Mouse (Mus musculus): ENCODE data around the gene Rps12. TPM values are rescaled to one million over a fixed set of nuclear protein-coding genes. Genes with fewer than 3 reads are reported as not detected.
A peak's percentile ranks its signal among the peaks of the same experiment; 100 is the strongest.
"Not testable (repeated sequence)": the region's sequence is repeated elsewhere in the genome, so short reads cannot be mapped to it uniquely, and the experiment has no call there.

The Rps12 gene
- polyA plus RNA-seq, 1 experiment from 2014 or later: 108 TPM

GRCm38 (mm10) chr10:23799933-23800332 lies 12.9 kb upstream of the Rps12 start:
- Histone ChIP-seq H3K4me2 (no peak overlapping the region), H3K27me3 (no peaks in the 10 kb centered on the region), H3K4me3 (no peak overlapping the region), H3K4me1 (replicated peaks) (peaks cover 13% of the 10 kb centered on the region), H3K27ac (replicated peaks) (no peak overlapping the region), H3K9me3 (no peaks in the 10 kb centered on the region), H3K9ac (no peak overlapping the region), H3K36me3 (peaks cover 34% of the 10 kb centered on the region)
- ATAC-seq (ENCODE audit: low FRiP score, low read depth): no peak
- WGBS: 18% methylated on average over 3 of the region's 3 CpGs

- H3K4me3 ChIP-seq: peak overlapping the region; percentile 14; the same call in 1 of the 2 replicates
- no peak for ATAC-seq (ENCODE audit: low FRiP score, low read depth)
Observed at GRCm38 (mm10) chr10:23798142-23798541, 11.1 kb upstream of the Rps12 start.

DNA sequence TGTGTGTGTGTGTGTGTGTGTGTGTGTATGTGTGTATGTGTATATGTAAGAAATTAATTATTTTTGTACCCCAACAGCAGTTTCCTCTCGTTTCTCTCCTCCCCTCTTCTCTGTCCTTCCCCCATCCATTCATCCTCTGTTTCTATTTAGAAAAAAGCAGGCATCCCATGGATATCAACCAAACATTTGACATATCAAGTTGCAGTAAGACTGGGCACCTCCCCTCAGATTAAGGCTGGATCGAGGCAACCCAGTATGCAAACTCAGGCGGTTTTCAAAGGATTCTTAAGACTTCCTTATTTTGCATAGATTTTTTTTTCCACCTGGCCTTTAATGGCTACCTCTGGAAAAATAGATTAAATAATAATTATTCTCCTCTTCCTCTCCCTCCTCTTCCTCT lies 10.5 kb upstream of the Rps12 start:
- Histone ChIP-seq H3K27me3 (no peaks in the 10 kb centered on the region), H3K4me2 (peak overlapping the region; percentile 76), H3K9ac (peak overlapping the region; percentile 81; the same call in 1 of the 2 replicates), H3K27ac (replicated peaks) (no peak overlapping the region), H3K4me3 (peak overlapping the region; percentile 76), H3K9me3 (no peaks in the 10 kb centered on the region), H3K4me1 (replicated peaks) (peaks cover 13% of the 10 kb centered on the region), H3K36me3 (peaks cover 18% of the 10 kb centered on the region; the same call in 1 of the 2 replicates)
- no peak for ATAC-seq (ENCODE audit: low FRiP score, low read depth)
- 10% methylated on average over 3 of the region's 3 CpGs for WGBS

More at GRCm38 (mm10) chr10:23798142-23798541, 11.1 kb upstream of the Rps12 start:
- WGBS: 87% methylated on average over 1 of the region's 1 CpGs
- Histone ChIP-seq H3K4me2 (peak overlapping the region; percentile 76), H3K9me3 (no peaks in the 10 kb centered on the region), H3K27me3 (no peaks in the 10 kb centered on the region), H3K36me3 (peaks cover 19% of the 10 kb centered on the region), H3K9ac (no peak overlapping the region), H3K27ac (replicated peaks) (no peak overlapping the region), H3K4me1 (replicated peaks) (peaks cover 13% of the 10 kb centered on the region)

- Histone ChIP-seq H3K4me1 (replicated peaks) (peaks cover 13% of the 10 kb centered on the region), H3K27ac (replicated peaks) (peak within 1 kb of the TSS; percentile 74), H3K27me3 (no peaks in the 10 kb centered on the region), H3K36me3 (peaks cover 10% of the 10 kb centered on the region; the same call in 1 of the 2 replicates), H3K4me2 (peak within 1 kb of the TSS; percentile 76), H3K9me3 (no peaks in the 10 kb centered on the region), H3K9ac (peak within 1 kb of the TSS; percentile 81), H3K4me3 (peak within 1 kb of the TSS; percentile 76)
- peak; percentile 81 for ATAC-seq (ENCODE audit: low FRiP score, low read depth)
- 2% methylated on average over 43 of the region's 43 CpGs for WGBS
Observed at GRCm38 (mm10) chr10:23796551-23797503, 9.8 kb upstream of the Rps12 start, which contains the start of gene Slc18b1. Gene Slc18b1 (plus strand): TSS chr10:23796986.

- ATAC-seq (ENCODE audit: low FRiP score, low read depth): peak; percentile 4; the same call in 1 of the 2 replicates
- 49% methylated on average over 9 of the region's 9 CpGs for WGBS
- Histone ChIP-seq H3K4me2 (peak overlapping the region; percentile 76), H3K4me1 (replicated peaks) (peaks cover 13% of the 10 kb centered on the region), H3K9me3 (no peaks in the 10 kb centered on the region), H3K27me3 (no peaks in the 10 kb centered on the region), H3K4me3 (peak overlapping the region; percentile 76), H3K36me3 (0 out of 2 replicates have a peak, but pooled peaks cover 4% of the 10 kb centered on the region), H3K27ac (replicated peaks) (peak overlapping the region; percentile 74; the same call in 1 of the 2 replicates), H3K9ac (peak overlapping the region; percentile 81; the same call in 1 of the 2 replicates)
Observed at GRCm38 (mm10) chr10:23795871-23796520, 8.9 kb upstream of the Rps12 start.

DNA sequence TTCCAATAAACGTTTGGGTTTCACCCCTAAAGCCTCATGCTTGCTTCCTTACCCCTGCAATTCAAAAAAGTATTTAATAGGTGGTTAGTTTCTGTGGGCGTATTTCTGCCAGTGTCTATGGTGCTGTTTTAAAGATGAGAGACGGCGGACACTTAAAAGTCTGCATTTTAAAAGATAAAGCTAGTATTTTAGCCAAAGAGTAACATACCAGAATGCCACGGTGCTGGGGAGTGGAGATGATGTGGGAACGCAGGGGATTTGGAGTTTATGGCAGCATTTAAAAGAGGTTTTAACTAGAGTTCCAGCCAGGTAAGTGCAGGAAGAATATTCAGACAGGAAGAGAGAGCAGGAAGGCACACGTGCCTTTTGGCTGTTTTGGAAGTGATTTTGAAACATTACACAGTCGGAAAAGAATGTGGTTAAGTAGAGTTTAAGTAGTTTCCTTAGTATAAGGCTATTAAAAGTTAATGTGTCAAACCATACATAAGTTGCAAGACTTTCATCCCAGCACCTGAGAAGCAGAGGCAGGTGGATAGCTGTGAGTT lies 1.1 kb upstream of the Rps12 start:
- H3K27me3 ChIP-seq: no peaks in the 10 kb centered on the region
- H3K36me3 ChIP-seq: peaks cover 25% of the 10 kb centered on the region
- H3K4me1 ChIP-seq (replicated peaks): peaks cover 38% of the 10 kb centered on the region
- H3K4me2 ChIP-seq: peak overlapping the region; percentile 79
- peak overlapping the region; percentile 62 for H3K9ac ChIP-seq
- peak overlapping the region; percentile 75 for H3K27ac ChIP-seq (replicated peaks)
- no peak for ATAC-seq (ENCODE audit: low FRiP score, low read depth)
- 12% methylated on average over 8 of the region's 8 CpGs for WGBS
- H3K4me3 ChIP-seq: peak overlapping the region; percentile 57
- no peaks in the 10 kb centered on the region for H3K9me3 ChIP-seq

GRCm38 (mm10) chr10:23786631-23787038 lies 440 bp downstream of the Rps12 start:
- peaks cover 39% of the 10 kb centered on the region for H3K4me1 ChIP-seq (replicated peaks)
- peak; percentile 65 for ATAC-seq (ENCODE audit: low FRiP score, low read depth)
- peak overlapping the region; percentile 91 for H3K4me2 ChIP-seq
- peak overlapping the region; percentile 56 for H3K27ac ChIP-seq (replicated peaks)
- WGBS: under 1% methylated on average over 23 of the region's 23 CpGs
- H3K9ac ChIP-seq: peak overlapping the region; percentile 68
- peaks cover 30% of the 10 kb centered on the region for H3K36me3 ChIP-seq
- H3K4me3 ChIP-seq: peak overlapping the region; percentile 57
- not testable (repeated sequence) for H3K27me3 ChIP-seq, H3K9me3 ChIP-seq

GRCm38 (mm10) chr10:23786040-23786439 lies 1.0 kb downstream of the Rps12 start:
- Histone ChIP-seq H3K9ac (peak overlapping the region; percentile 68), H3K4me2 (peak overlapping the region; percentile 91), H3K4me1 (replicated peaks) (peaks cover 39% of the 10 kb centered on the region), H3K27ac (replicated peaks) (no peak overlapping the region), H3K9me3 (no peaks in the 10 kb centered on the region), H3K27me3 (no peaks in the 10 kb centered on the region), H3K36me3 (peaks cover 30% of the 10 kb centered on the region), H3K4me3 (peak overlapping the region; percentile 57)
- 2% methylated on average over 4 of the region's 4 CpGs for WGBS
- no peak for ATAC-seq (ENCODE audit: low FRiP score, low read depth)

DNA sequence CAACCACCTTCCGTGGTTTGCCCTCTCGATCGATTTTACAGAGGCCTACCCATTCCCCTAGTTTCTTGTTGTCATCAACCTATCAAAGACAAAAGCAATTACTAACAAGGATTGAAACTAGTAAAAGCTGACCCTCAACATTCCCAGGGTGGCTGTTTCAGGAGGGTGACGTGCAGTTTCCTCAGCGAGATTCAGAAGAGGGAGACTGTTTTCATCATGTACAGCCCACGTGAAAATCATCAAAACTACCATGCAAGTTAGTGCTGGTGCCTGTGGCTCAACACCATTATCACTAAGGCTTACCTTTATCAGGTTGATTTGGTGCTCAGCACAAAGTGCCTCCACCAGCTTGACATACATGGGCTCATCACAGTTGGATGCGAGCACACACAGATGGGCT lies 1.5 kb downstream of the Rps12 start:
- Histone ChIP-seq H3K36me3 (peaks cover 30% of the 10 kb centered on the region), H3K4me1 (replicated peaks) (peaks cover 39% of the 10 kb centered on the region)

DNA sequence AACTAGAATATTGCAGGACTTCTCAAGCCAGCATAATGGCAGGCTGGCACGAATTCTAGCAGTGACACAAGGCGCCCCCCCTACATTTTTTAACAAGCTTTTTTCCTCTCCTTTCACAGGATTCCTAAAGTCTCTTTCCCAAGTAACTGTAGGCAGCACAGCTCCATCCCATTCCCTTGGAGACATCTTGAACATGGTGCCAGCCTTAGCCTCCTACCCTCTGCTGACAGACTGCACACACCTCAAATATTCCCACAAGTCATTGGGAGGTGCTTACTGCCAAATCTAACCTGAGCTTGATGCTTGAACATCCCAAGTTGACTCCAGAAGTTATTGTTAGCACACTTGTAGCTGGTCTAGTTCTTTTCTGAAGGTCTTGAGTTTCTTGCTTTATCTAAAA lies 3.0 kb downstream of the Rps12 start:
- no peak overlapping the region for H3K9ac ChIP-seq
- H3K9me3 ChIP-seq: no peaks in the 10 kb centered on the region
- H3K4me3 ChIP-seq: no peak overlapping the region
- no peak for ATAC-seq (ENCODE audit: low FRiP score, low read depth)
- H3K36me3 ChIP-seq: peaks cover 30% of the 10 kb centered on the region
- H3K4me2 ChIP-seq: no peak overlapping the region
- no peak overlapping the region for H3K27ac ChIP-seq (replicated peaks)
- no peaks in the 10 kb centered on the region for H3K27me3 ChIP-seq
- 42% methylated on average over 2 of the region's 2 CpGs for WGBS
- peaks cover 39% of the 10 kb centered on the region for H3K4me1 ChIP-seq (replicated peaks)

More for the DNA sequence above, 1.5 kb downstream of the Rps12 start:
- peak overlapping the region; percentile 68 for H3K9ac ChIP-seq
- H3K4me3 ChIP-seq: peak overlapping the region; percentile 57
- H3K27ac ChIP-seq (replicated peaks); H3K9me3 ChIP-seq; ATAC-seq (ENCODE audit: low FRiP score, low read depth); H3K27me3 ChIP-seq: not testable (repeated sequence)
- WGBS: 47% methylated on average over 7 of the region's 7 CpGs
- H3K4me2 ChIP-seq: peak overlapping the region; percentile 91

DNA sequence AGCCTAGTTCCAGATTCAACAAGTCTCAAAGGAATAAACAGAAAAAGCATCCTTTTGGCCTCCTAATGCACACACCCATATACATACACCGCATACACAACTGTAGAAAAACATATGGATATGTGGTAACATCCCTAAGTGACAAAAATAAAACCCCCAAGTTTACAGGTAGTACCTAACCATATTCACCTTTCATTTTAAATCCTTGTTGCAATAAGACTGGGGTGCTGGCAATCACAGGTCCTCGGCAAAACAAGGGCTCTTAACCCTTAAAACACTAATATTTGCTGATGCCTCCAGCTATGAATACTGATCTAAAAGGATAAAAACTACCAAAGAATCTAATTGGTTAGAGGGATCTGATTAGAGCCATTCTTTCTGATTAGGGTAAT lies 3.6 kb downstream of the Rps12 start:
- no peak overlapping the region for H3K4me3 ChIP-seq
- no peak overlapping the region for H3K27ac ChIP-seq (replicated peaks)
- no peak overlapping the region for H3K4me2 ChIP-seq
- no peak overlapping the region for H3K9ac ChIP-seq
- ATAC-seq (ENCODE audit: low FRiP score, low read depth): no peak
- 28% methylated on average over 2 of the region's 2 CpGs for WGBS
- H3K27me3 ChIP-seq: no peaks in the 10 kb centered on the region
- H3K4me1 ChIP-seq (replicated peaks): peaks cover 37% of the 10 kb centered on the region
- peaks cover 30% of the 10 kb centered on the region for H3K36me3 ChIP-seq
- no peaks in the 10 kb centered on the region for H3K9me3 ChIP-seq
